Mouse (Mus musculus) cortical plate, adult 2 months (tissue): ENCODE data around the gene Dnaic1.

Experiments
- CTCF ChIP-seq: fragments of 200-500 bp; IDR thresholded peaks from 2 replicates; pipeline ENCODE4 v1.5.1; 2011; ENCODE audit warnings: mild to moderate bottlenecking, control low read depth, low read length; ENCODE audit not compliant: insufficient read depth; ENCODE audit errors: extremely low read depth
- POLR2A ChIP-seq: fragments of 200-500 bp; IDR thresholded peaks from 2 replicates; pipeline ENCODE4 v1.6.1; 2011; ENCODE audit warnings: mild to moderate bottlenecking, low read length, control low read depth; ENCODE audit not compliant: insufficient read depth; ENCODE audit errors: extremely low read depth

DNA sequence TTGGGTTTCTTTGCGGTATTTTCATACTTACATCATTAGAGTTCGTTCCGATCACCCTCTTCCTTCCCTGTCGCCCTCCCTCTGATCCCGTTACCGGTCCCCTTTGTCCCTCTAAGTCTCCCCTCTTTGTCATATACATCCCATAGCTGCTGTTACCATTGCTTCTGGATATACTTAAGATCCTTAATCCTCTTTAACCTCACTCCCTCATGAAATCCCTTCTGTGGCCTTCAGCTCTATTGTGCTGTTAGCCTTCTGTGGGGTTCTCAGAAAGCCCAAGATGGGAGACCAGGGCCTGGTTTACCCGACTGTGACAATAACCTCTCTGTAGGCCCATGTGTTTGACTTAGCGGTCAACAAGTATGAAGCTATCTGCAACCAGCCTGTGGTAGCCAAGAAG lies 65.1 kb downstream of the Dnaic1 start:
- no peak for TF ChIP-seq CTCF
- TF ChIP-seq POLR2A, result no peak
